Mouse (Mus musculus) forebrain, embryonic 16.5 days (tissue): ENCODE results near the gene 1700010B08Rik. TPM values are rescaled to one million over a fixed set of nuclear protein-coding genes. Genes with fewer than 3 reads are reported as not detected.
"Not testable (repeated sequence)": the region's sequence is repeated elsewhere in the genome, so short reads cannot be mapped to it uniquely, and the experiment has no call there.

Experiments
- ATAC-seq: fragments of 200-750 bp; cut with Nextera tagmentation; 2 replicates; pipeline ENCODE4 v1.8.0; 2017; ENCODE audit warnings: mild to moderate bottlenecking, moderate library complexity
- H3K27ac ChIP-seq: fragments of 300-500 bp; sonication (generic); 2 replicates; pipeline ENCODE4 v1.5.1; 2014; ENCODE audit warnings: low read length, control low read depth
- H3K27me3 ChIP-seq: fragments of 300-500 bp; sonication (generic); replicated peaks from 2 replicates; pipeline ENCODE4 v1.6.1; 2014; ENCODE audit warnings: low read length; ENCODE audit not compliant: control insufficient read depth, insufficient read depth
- H3K36me3 ChIP-seq: fragments of 300-500 bp; sonication (generic); 2 replicates; pipeline ENCODE4 v1.6.1; 2014; ENCODE audit not compliant: control insufficient read depth, insufficient read depth
- H3K4me1 ChIP-seq: fragments of 300-500 bp; sonication (generic); replicated peaks from 2 replicates; pipeline ENCODE4 v1.6.1; 2014; ENCODE audit warnings: low read length; ENCODE audit not compliant: control insufficient read depth, insufficient read depth
- H3K4me2 ChIP-seq: fragments of 300-500 bp; sonication (generic); 2 replicates; pipeline ENCODE4 v1.6.1; 2014; ENCODE audit warnings: mild to moderate bottlenecking, low read length, control low read depth
- H3K4me3 ChIP-seq: fragments of 300-500 bp; sonication (generic); replicated peaks from 2 replicates; pipeline ENCODE4 v1.5.1; 2014; ENCODE audit warnings: mild to moderate bottlenecking, low read length, control low read depth
- H3K9ac ChIP-seq: fragments of 300-500 bp; sonication (generic); replicated peaks from 2 replicates; pipeline ENCODE4 v1.6.1; 2014; ENCODE audit warnings: low read depth, low read length, control low read depth
- H3K9me3 ChIP-seq: fragments of 300-500 bp; sonication (generic); 2 replicates; pipeline ENCODE4 v1.6.1; 2016; ENCODE audit warnings: low read length; ENCODE audit not compliant: control insufficient read depth
- WGBS: fragments of 180-500 bp; shearing (Covaris S2); extraction: QIAGEN DNeasy Blood & Tissue Kit; methylation state at CpG from one replicate; pipeline ENCODE4 v1.1.7; 2014; 5-methylcytosine and 5-hydroxymethylcytosine counted together
- polyA plus RNA-seq: library from polyadenylated mRNA; unstranded; fragments of >200 nt; fragmentation: Nextera tagmentation; extraction: Ambion mirVana; gene quantifications from 2 replicates; pipeline ENCODE4 v1.2.1, GENCODE M21; 2015

Gene 1700010B08Rik
- polyA plus RNA-seq, 1 experiment from 2014 or later: not detected

GRCm38 (mm10) chr2:173689835-173690234 is 29.4 kb upstream of the 1700010B08Rik start:
- no peak overlapping the region for H3K4me2 ChIP-seq
- H3K27ac ChIP-seq: no peak overlapping the region
- no peak overlapping the region for H3K4me3 ChIP-seq
- H3K27me3 ChIP-seq: no peaks in the 10 kb centered on the region
- no peak overlapping the region for H3K9ac ChIP-seq
- no peaks in the 10 kb centered on the region for H3K9me3 ChIP-seq
- ATAC-seq: no peak
- H3K4me1 ChIP-seq: 0 out of 2 replicates have a peak, but pooled peaks cover 3% of the 10 kb centered on the region
- H3K36me3 ChIP-seq: no peaks in the 10 kb centered on the region

GRCm38 (mm10) chr2:173691748-173692147 is 27.5 kb upstream of the 1700010B08Rik start:
- 76% methylated on average over 6 of the region's 6 CpGs for WGBS
- Histone ChIP-seq H3K27me3 (no peaks in the 10 kb centered on the region), H3K9ac (no peak overlapping the region), H3K36me3 (0 out of 2 replicates have a peak, but pooled peaks cover 3% of the 10 kb centered on the region), H3K4me3 (no peak overlapping the region), H3K4me2 (no peak overlapping the region), H3K9me3 (no peaks in the 10 kb centered on the region), H3K27ac (0 out of 2 replicates have a peak overlapping the region, but pooled peaks have one; percentile 6), H3K4me1 (0 out of 2 replicates have a peak, but pooled peaks cover 3% of the 10 kb centered on the region)
- no peak for ATAC-seq

- H3K4me3 ChIP-seq: no peak overlapping the region
- no peak overlapping the region for H3K27ac ChIP-seq
- 0 out of 2 replicates have a peak, but pooled peaks cover 3% of the 10 kb centered on the region for H3K36me3 ChIP-seq
- no peak overlapping the region for H3K4me2 ChIP-seq
- H3K9ac ChIP-seq: no peak overlapping the region
- H3K9me3 ChIP-seq: no peaks in the 10 kb centered on the region
- ATAC-seq: no peak
- H3K27me3 ChIP-seq: no peaks in the 10 kb centered on the region
- 68% methylated on average over 2 of the region's 2 CpGs for WGBS
- H3K4me1 ChIP-seq: 0 out of 2 replicates have a peak, but pooled peaks cover 3% of the 10 kb centered on the region
These were observed 26.5 kb upstream of the 1700010B08Rik start for GRCm38 (mm10) chr2:173692693-173693092.

GRCm38 (mm10) chr2:173698850-173699249 is 20.4 kb upstream of the 1700010B08Rik start:
- 88% methylated on average over 3 of the region's 3 CpGs for WGBS
- H3K4me3 ChIP-seq: no peak overlapping the region
- ATAC-seq: no peak
- peaks cover 11% of the 10 kb centered on the region for H3K36me3 ChIP-seq
- no peak overlapping the region for H3K4me2 ChIP-seq
- no peak overlapping the region for H3K9ac ChIP-seq
- H3K27me3 ChIP-seq: no peaks in the 10 kb centered on the region
- no peak overlapping the region for H3K27ac ChIP-seq
- H3K4me1 ChIP-seq: 0 out of 2 replicates have a peak, but pooled peaks cover 4% of the 10 kb centered on the region
- H3K9me3 ChIP-seq: no peaks in the 10 kb centered on the region

GRCm38 (mm10) chr2:173702096-173702866 is 16.9 kb upstream of the 1700010B08Rik start:
- no peak overlapping the region for H3K4me3 ChIP-seq
- peak overlapping the region; percentile 26; the same call in 1 of the 2 replicates for H3K27ac ChIP-seq
- no peaks in the 10 kb centered on the region for H3K27me3 ChIP-seq
- no peak overlapping the region for H3K4me2 ChIP-seq
- no peak overlapping the region for H3K9ac ChIP-seq
- H3K9me3 ChIP-seq: no peaks in the 10 kb centered on the region
- 0 out of 2 replicates have a peak, but pooled peaks cover 4% of the 10 kb centered on the region for H3K4me1 ChIP-seq
- 61% methylated on average over 16 of the region's 16 CpGs for WGBS
- ATAC-seq: 0 out of 2 replicates have a peak, but pooled peaks have one; percentile 31
- H3K36me3 ChIP-seq: peaks cover 8% of the 10 kb centered on the region

GRCm38 (mm10) chr2:173702867-173703237 is 16.4 kb upstream of the 1700010B08Rik start:
- H3K4me1 ChIP-seq: 0 out of 2 replicates have a peak, but pooled peaks cover 4% of the 10 kb centered on the region
- WGBS: 92% methylated on average over 12 of the region's 12 CpGs
- H3K27me3 ChIP-seq: no peaks in the 10 kb centered on the region
- H3K9ac ChIP-seq: no peak overlapping the region
- no peak for ATAC-seq
- no peak overlapping the region for H3K4me3 ChIP-seq
- H3K36me3 ChIP-seq: peaks cover 8% of the 10 kb centered on the region
- H3K4me2 ChIP-seq: no peak overlapping the region
- no peak overlapping the region for H3K27ac ChIP-seq
- H3K9me3 ChIP-seq: no peaks in the 10 kb centered on the region

- 70% methylated on average over 15 of the region's 15 CpGs for WGBS
- no peak for ATAC-seq
- Histone ChIP-seq H3K27ac (no peak overlapping the region), H3K9me3 (no peaks in the 10 kb centered on the region), H3K4me1 (0 out of 2 replicates have a peak, but pooled peaks cover 9% of the 10 kb centered on the region), H3K36me3 (peaks cover 5% of the 10 kb centered on the region), H3K27me3 (no peaks in the 10 kb centered on the region), H3K4me2 (no peak overlapping the region), H3K9ac (no peak overlapping the region), H3K4me3 (no peak overlapping the region)
These were observed 13.2 kb upstream of the 1700010B08Rik start for GRCm38 (mm10) chr2:173705827-173706551.

GRCm38 (mm10) chr2:173707626-173708025 is 11.6 kb upstream of the 1700010B08Rik start:
- not testable (repeated sequence) for H3K9ac ChIP-seq, H3K27ac ChIP-seq

GRCm38 (mm10) chr2:173710193-173710592 is 9.0 kb upstream of the 1700010B08Rik start:
- 0 out of 2 replicates have a peak, but pooled peaks cover 7% of the 10 kb centered on the region for H3K4me1 ChIP-seq
- H3K27ac ChIP-seq: no peak overlapping the region
- H3K4me2 ChIP-seq: no peak overlapping the region
- H3K27me3 ChIP-seq: no peaks in the 10 kb centered on the region
- ATAC-seq: peak; percentile 59; the same call in 1 of the 2 replicates
- H3K36me3 ChIP-seq: no peaks in the 10 kb centered on the region
- WGBS: 54% methylated on average over 6 of the region's 6 CpGs
- H3K4me3 ChIP-seq: no peak overlapping the region
- H3K9ac ChIP-seq: no peak overlapping the region
- H3K9me3 ChIP-seq: no peaks in the 10 kb centered on the region

More at GRCm38 (mm10) chr2:173707626-173708025, 11.6 kb upstream of the 1700010B08Rik start:
- not testable (repeated sequence) for H3K4me1 ChIP-seq, ATAC-seq, H3K9me3 ChIP-seq, H3K36me3 ChIP-seq, H3K27me3 ChIP-seq, H3K4me3 ChIP-seq, H3K4me2 ChIP-seq
